Mouse (Mus musculus): Measurements from ENCODE around the gene Intu. TPM values are rescaled to one million over a fixed set of nuclear protein-coding genes. Genes with fewer than 3 reads are reported as not detected.

Gene Intu
- polyA plus RNA-seq, 1 experiment: 4.0 TPM

DNA sequence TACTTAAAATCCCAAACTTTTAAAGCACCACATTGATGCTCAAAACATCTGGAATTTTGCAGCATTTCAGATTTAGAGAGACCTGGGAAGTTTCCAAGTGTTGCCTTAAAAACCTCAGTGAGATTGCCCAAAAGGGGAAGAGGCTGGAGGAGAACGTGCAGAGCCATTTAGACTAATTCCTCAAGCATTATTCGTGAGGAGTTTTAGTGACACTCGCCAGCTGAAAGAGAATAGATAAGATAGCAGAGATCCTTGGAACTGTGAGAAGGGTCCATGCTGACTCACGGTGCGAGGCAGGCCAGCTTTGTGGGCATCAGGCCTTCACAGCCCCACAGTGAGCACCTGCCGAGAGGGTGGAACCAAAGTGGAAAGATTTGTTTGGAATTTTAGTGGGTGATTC is 137.8 kb downstream of the Intu start:
- DNase-seq: no peak
- Histone ChIP-seq H3K27me3 (ENCODE audit: control insufficient read depth, insufficient read depth, low read length) (no peaks in the 10 kb centered on the region), H3K27ac (ENCODE audit: insufficient read depth, low read length) (no peak overlapping the region), H3K4me1 (ENCODE audit: control insufficient read depth, insufficient read depth, low read length) (no peaks in the 10 kb centered on the region; the same call in 1 of the 2 replicates), H3K4me3 (replicated peaks; ENCODE audit: insufficient read depth, low read depth, low read length) (no peak overlapping the region)
- WGBS: 84% methylated on average over 6 of the region's 6 CpGs
- TF ChIP-seq CTCF (IDR thresholded peaks at IDR 0.05; ENCODE audit: borderline replicate concordance, insufficient read depth, low read depth, low read length): no peak
- TF ChIP-seq POLR2A (IDR thresholded peaks at IDR 0.05; ENCODE audit: borderline replicate concordance, insufficient read depth, low read length): no peak

DNA sequence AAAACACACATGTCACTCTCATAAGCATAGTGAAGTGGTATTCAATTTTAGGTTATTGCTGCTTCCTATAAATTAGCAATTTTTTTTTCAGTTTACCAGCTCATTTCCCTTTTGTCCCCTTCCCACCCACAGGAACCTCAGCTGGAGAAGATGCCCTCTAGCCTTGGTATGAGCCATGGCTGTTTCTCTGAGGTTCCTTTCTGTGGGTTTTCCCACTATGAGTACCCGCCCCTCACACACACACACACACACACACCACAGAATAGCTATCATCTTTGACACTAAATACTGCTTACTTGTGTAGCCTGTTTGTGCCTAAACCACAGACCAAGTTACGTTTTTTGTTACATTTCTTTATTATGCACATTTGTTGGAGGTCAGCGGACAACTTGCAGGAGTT is 138.3 kb downstream of the Intu start:
- 97% methylated on average over 3 of the region's 3 CpGs for WGBS
- no peak for DNase-seq
- no peaks in the 10 kb centered on the region; the same call in 1 of the 2 replicates for H3K4me1 ChIP-seq (ENCODE audit: control insufficient read depth, insufficient read depth, low read length)
- TF ChIP-seq POLR2A (IDR thresholded peaks at IDR 0.05; ENCODE audit: borderline replicate concordance, insufficient read depth, low read length) (no peak), CTCF (IDR thresholded peaks at IDR 0.05; ENCODE audit: borderline replicate concordance, insufficient read depth, low read depth, low read length) (no peak)
- H3K27ac ChIP-seq (ENCODE audit: insufficient read depth, low read length): no peak overlapping the region
- H3K4me3 ChIP-seq (replicated peaks; ENCODE audit: insufficient read depth, low read depth, low read length): no peak overlapping the region
- no peaks in the 10 kb centered on the region for H3K27me3 ChIP-seq (ENCODE audit: control insufficient read depth, insufficient read depth, low read length)

DNA sequence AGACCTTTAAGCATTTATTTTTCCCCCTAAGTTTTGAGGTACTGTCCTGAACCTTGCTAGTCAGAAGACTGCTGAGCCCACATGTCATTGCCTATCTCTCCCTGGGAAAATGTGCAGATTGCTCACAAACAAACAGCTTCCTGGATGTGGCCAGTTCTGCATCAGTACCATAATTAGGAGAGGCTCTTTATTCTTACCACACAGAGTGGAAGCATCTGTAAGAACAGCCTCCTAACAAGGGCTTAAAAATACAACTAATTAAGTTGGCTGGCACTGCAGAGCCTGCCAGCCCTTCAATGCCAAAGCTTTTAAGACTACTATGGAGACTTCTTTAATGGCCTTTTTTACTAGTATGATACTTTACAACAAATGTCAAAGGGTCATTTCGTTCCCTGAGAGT is 142.4 kb downstream of the Intu start:
- H3K27ac ChIP-seq (ENCODE audit: insufficient read depth, low read length): no peak overlapping the region
- TF ChIP-seq CTCF (IDR thresholded peaks at IDR 0.05; ENCODE audit: borderline replicate concordance, insufficient read depth, low read depth, low read length): no peak
- TF ChIP-seq POLR2A (IDR thresholded peaks at IDR 0.05; ENCODE audit: borderline replicate concordance, insufficient read depth, low read length): no peak
- no peak overlapping the region for H3K4me3 ChIP-seq (replicated peaks; ENCODE audit: insufficient read depth, low read depth, low read length)
- no peaks in the 10 kb centered on the region; the same call in 1 of the 2 replicates for H3K4me1 ChIP-seq (ENCODE audit: control insufficient read depth, insufficient read depth, low read length)
- no peak for DNase-seq
- WGBS: 57% methylated on average over 1 of the region's 1 CpGs
- no peaks in the 10 kb centered on the region for H3K27me3 ChIP-seq (ENCODE audit: control insufficient read depth, insufficient read depth, low read length)

DNA sequence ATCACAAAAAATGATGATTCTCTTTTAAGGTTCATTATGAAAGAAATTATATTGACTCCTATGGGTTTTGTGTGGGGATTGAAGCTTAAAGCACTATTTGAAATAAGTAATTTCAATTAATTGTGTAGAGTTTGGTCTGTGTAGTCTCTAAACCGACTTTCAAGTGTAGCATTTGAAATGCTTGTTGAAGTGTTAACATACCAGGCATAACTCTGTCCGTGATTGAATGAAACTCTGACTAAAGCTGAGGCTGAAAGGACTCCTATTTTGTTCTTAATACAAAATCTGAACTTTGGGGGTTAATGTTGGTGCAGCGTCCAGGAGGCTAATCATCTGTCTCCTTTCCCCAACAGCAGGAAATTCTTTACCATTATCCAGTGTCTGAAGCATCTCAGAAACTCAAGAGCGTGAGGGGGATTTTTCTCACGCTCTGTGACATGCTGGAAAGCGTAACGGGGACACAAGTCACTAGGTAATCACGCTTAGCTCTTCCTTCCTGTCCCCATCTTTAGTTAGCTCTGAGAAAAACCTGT is 143.9 kb downstream of the Intu start:
- H3K4me3 ChIP-seq (replicated peaks; ENCODE audit: insufficient read depth, low read depth, low read length): no peak overlapping the region
- no peaks in the 10 kb centered on the region for H3K27me3 ChIP-seq (ENCODE audit: control insufficient read depth, insufficient read depth, low read length)
- no peak for DNase-seq
- H3K27ac ChIP-seq (ENCODE audit: insufficient read depth, low read length): no peak overlapping the region
- TF ChIP-seq POLR2A (IDR thresholded peaks at IDR 0.05; ENCODE audit: borderline replicate concordance, insufficient read depth, low read length) (no peak), CTCF (IDR thresholded peaks at IDR 0.05; ENCODE audit: borderline replicate concordance, insufficient read depth, low read depth, low read length) (no peak)
- H3K4me1 ChIP-seq (ENCODE audit: control insufficient read depth, insufficient read depth, low read length): no peaks in the 10 kb centered on the region; the same call in 1 of the 2 replicates
- WGBS: 60% methylated on average over 8 of the region's 8 CpGs

DNA sequence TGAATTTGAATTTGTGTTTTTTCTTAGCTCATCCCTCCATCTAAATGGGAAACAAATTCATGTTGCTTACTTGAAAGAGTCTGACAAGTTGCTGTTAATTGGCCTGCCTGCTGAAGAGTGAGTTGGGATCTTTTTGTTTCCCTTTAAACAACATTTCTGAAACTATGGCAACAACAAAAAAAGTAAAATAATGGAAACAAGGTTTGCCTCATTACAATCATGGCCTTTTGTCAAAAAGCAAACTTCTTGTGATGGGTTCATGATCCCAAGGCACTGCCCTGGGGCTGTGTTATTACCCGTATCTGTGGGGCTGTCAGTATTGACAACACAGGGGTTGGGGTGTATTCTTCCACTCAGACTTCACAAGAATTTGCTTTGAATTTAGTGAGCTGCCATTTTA is 147.8 kb downstream of the Intu start:
- TF ChIP-seq CTCF (IDR thresholded peaks at IDR 0.05; ENCODE audit: borderline replicate concordance, insufficient read depth, low read depth, low read length): no peak
- no peak for TF ChIP-seq POLR2A (IDR thresholded peaks at IDR 0.05; ENCODE audit: borderline replicate concordance, insufficient read depth, low read length)
- no peak overlapping the region for H3K4me3 ChIP-seq (replicated peaks; ENCODE audit: insufficient read depth, low read depth, low read length)
- H3K27me3 ChIP-seq (ENCODE audit: control insufficient read depth, insufficient read depth, low read length): no peaks in the 10 kb centered on the region
- DNase-seq: no peak
- peaks cover 12% of the 10 kb centered on the region for H3K4me1 ChIP-seq (ENCODE audit: control insufficient read depth, insufficient read depth, low read length)
- 80% methylated on average over 1 of the region's 1 CpGs for WGBS
- H3K27ac ChIP-seq (ENCODE audit: insufficient read depth, low read length): no peak overlapping the region

DNA sequence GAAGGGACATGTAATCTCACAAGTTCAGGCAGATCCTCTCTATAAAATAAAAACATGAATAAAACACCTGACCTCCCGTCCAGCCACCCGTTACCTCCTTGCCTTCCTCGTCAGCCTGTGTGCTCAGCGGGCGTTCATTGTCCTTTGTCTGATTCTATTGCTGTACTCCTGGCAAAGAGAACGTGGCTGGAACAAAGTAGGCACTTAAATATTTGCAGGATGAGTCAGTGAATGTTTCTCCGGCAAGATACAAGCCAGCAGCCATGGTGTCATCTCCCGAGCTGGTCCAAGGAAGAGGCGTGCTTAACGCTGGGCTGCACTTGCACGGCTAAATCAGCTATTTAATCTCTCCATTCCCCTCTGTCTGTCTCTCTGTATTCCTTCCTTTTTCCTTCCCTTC is 151.3 kb downstream of the Intu start:
- 38% methylated on average over 11 of the region's 11 CpGs for WGBS
- TF ChIP-seq CTCF (IDR thresholded peaks at IDR 0.05; ENCODE audit: borderline replicate concordance, insufficient read depth, low read depth, low read length) (no peak), POLR2A (IDR thresholded peaks at IDR 0.05; ENCODE audit: borderline replicate concordance, insufficient read depth, low read length) (no peak)
- Histone ChIP-seq H3K27me3 (ENCODE audit: control insufficient read depth, insufficient read depth, low read length) (no peaks in the 10 kb centered on the region), H3K4me1 (ENCODE audit: control insufficient read depth, insufficient read depth, low read length) (peaks cover 12% of the 10 kb centered on the region), H3K27ac (ENCODE audit: insufficient read depth, low read length) (no peak overlapping the region), H3K4me3 (replicated peaks; ENCODE audit: insufficient read depth, low read depth, low read length) (no peak overlapping the region)
- peak; percentile 13 to 32 for DNase-seq

DNA sequence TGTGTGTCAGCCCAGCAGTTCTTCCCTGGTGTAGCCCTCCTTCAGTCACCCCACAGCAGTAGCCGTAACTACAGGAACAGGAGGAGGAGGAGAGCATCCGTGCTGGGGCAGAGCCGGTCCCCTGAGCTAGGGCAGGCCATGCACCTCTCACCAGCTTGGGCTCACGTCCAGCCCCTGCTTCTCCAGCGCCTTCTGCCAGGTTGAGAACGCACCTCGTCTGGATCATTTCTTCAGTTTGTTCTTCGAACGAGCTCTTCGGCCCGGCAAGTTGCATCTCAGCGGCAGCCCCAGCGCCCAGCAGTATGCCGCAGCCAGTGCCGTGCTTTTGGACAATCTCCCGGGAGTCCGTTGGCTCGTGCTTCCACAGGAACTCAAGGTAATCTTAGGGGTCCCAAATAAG is 152.1 kb downstream of the Intu start:
- Histone ChIP-seq H3K4me3 (replicated peaks; ENCODE audit: insufficient read depth, low read depth, low read length) (peak overlapping the region; percentile 17), H3K27me3 (ENCODE audit: control insufficient read depth, insufficient read depth, low read length) (no peaks in the 10 kb centered on the region), H3K4me1 (ENCODE audit: control insufficient read depth, insufficient read depth, low read length) (peaks cover 12% of the 10 kb centered on the region), H3K27ac (ENCODE audit: insufficient read depth, low read length) (no peak overlapping the region)
- peak; percentile 53 to 57 for DNase-seq
- TF ChIP-seq CTCF (IDR thresholded peaks at IDR 0.05; ENCODE audit: borderline replicate concordance, insufficient read depth, low read depth, low read length) (no peak), POLR2A (IDR thresholded peaks at IDR 0.05; ENCODE audit: borderline replicate concordance, insufficient read depth, low read length) (no peak)
- WGBS: 10% methylated on average over 18 of the region's 18 CpGs

DNA sequence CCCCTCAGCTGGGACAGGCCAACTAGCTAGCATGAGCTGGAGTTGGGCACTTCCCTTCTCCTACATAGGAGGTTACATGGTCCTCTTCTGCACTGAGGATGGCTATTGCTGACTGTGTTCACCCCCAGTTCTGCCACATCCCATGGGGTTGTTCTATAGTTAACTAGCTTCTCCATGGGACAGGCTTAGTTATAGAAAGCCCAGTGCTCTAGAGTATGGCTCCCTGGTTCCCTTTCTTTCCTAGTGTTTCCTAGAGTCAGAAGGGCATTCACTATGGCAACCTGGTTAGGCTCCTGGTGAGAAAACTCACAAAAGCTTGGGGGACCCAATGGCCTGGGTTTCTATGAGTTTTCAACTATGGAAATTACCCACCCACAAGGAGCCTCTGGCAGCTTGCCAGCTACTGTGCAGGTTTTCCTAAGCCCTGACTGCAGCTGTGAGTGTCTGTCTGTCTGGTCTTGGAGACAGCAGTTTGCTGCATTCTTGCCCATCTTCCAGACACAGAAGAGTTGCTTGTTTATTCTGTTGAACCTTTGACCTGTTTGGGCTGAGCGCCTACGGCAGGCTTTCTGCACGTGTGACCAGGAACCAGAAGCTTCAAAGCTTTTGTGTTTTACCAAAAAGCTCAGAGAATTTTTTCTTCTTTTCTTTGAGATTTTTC is 154.9 kb downstream of the Intu start:
- Histone ChIP-seq H3K4me1 (ENCODE audit: control insufficient read depth, insufficient read depth, low read length) (peaks cover 13% of the 10 kb centered on the region), H3K4me3 (replicated peaks; ENCODE audit: insufficient read depth, low read depth, low read length) (no peak overlapping the region), H3K27ac (ENCODE audit: insufficient read depth, low read length) (no peak overlapping the region), H3K27me3 (ENCODE audit: control insufficient read depth, insufficient read depth, low read length) (no peaks in the 10 kb centered on the region)
- 87% methylated on average over 3 of the region's 3 CpGs for WGBS
- no peak for TF ChIP-seq CTCF (IDR thresholded peaks at IDR 0.05; ENCODE audit: borderline replicate concordance, insufficient read depth, low read depth, low read length)
- no peak for TF ChIP-seq POLR2A (IDR thresholded peaks at IDR 0.05; ENCODE audit: borderline replicate concordance, insufficient read depth, low read length)
- DNase-seq: no peak
